Mouse (Mus musculus) left cerebral cortex, postnatal 4 days (tissue): ENCODE measurements around the gene Mt2. TPM values are rescaled to one million over a fixed set of nuclear protein-coding genes. Genes with fewer than 3 reads are reported as not detected.
A peak's percentile ranks its signal among the peaks of the same experiment; 100 is the strongest.
"Not testable (repeated sequence)": the region's sequence is repeated elsewhere in the genome, so short reads cannot be mapped to it uniquely, and the experiment has no call there.

Source experiments
- DNase-seq: peaks from one replicate; pipeline ENCODE4 v3.0.0-alpha.2; 2022
- intact Hi-C: fragments of 180-260 bp; cut with DNase I; formaldehyde crosslinking; loops from one replicate; pipeline ENCODE4 v1.15.1; 2025
- total RNA-seq, 2 experiments: library from RNA; stranded (reverse); gene quantifications; 2 replicates each; pipeline ENCODE4 v1.2.3; 2021

The Mt2 gene
- 10 to 100 TPM; 48.9 to 50.5 TPM for total RNA-seq

- intact Hi-C loops = no loop called here
- peak; percentile 84 for DNase-seq
Observed at GRCm38 (mm10) chr8:94172075-94172808, at the start of gene Mt2. Gene Mt2, plus strand, starts transcription at chr8:94172664.

GRCm38 (mm10) chr8:94122711-94123468 lies 49.6 kb upstream of the Mt2 start:
- intact Hi-C loops = no loop called here
- DNase-seq = no peak

- no peak for DNase-seq
- intact Hi-C loops = no loop called here
Observed at GRCm38 (mm10) chr8:94127711-94128110, 44.8 kb upstream of the Mt2 start.

- no peak for DNase-seq
- intact Hi-C loops = no loop called here
Observed at GRCm38 (mm10) chr8:94129133-94129789, 43.2 kb upstream of the Mt2 start.

- no peak for DNase-seq
- intact Hi-C loops = no loop called here
Observed at GRCm38 (mm10) chr8:94130126-94130525, 42.3 kb upstream of the Mt2 start.

GRCm38 (mm10) chr8:94132096-94132495 lies 40.4 kb upstream of the Mt2 start:
- intact Hi-C loops = no loop called here
- DNase-seq = no peak

- intact Hi-C loops, DNase-seq: not testable (repeated sequence)
Observed at GRCm38 (mm10) chr8:94134601-94135000, 37.9 kb upstream of the Mt2 start.

GRCm38 (mm10) chr8:94135556-94135955 lies 36.9 kb upstream of the Mt2 start:
- intact Hi-C loops = no loop called here
- DNase-seq = no peak

GRCm38 (mm10) chr8:94136192-94136591 lies 36.3 kb upstream of the Mt2 start:
- intact Hi-C loops = no loop called here
- DNase-seq = no peak

- intact Hi-C loops = no loop called here
- no peak for DNase-seq
Observed at GRCm38 (mm10) chr8:94136933-94137332, 35.5 kb upstream of the Mt2 start, which contains the start of gene Mt4. Gene Mt4, plus strand, starts transcription at chr8:94137197.

- DNase-seq = no peak
Observed at GRCm38 (mm10) chr8:94140266-94140795, 32.1 kb upstream of the Mt2 start.

GRCm38 (mm10) chr8:94148236-94148635 lies 24.2 kb upstream of the Mt2 start:
- intact Hi-C loops = no loop called here

More at GRCm38 (mm10) chr8:94140266-94140795, 32.1 kb upstream of the Mt2 start:
- intact Hi-C loops = no loop called here

GRCm38 (mm10) chr8:94150925-94151324 lies 21.5 kb upstream of the Mt2 start:
- no peak for DNase-seq
- intact Hi-C loops = loop anchor here (1.0 kb wide), 1 partner anchor 47 kb away; no protein-coding TSS in a partner anchor

More at GRCm38 (mm10) chr8:94148236-94148635, 24.2 kb upstream of the Mt2 start:
- DNase-seq = no peak

- peak; percentile 82 for DNase-seq
- intact Hi-C loops = no loop called here
Observed at GRCm38 (mm10) chr8:94152513-94153300, 19.8 kb upstream of the Mt2 start, which contains the start of gene Mt3. Gene Mt3, plus strand, starts transcription at chr8:94152607.

GRCm38 (mm10) chr8:94153451-94153850 lies 19.0 kb upstream of the Mt2 start:
- intact Hi-C loops = no loop called here
- no peak for DNase-seq

GRCm38 (mm10) chr8:94154537-94154936 lies 17.9 kb upstream of the Mt2 start:
- DNase-seq = peak; percentile 10
- intact Hi-C loops = no loop called here

GRCm38 (mm10) chr8:94156092-94156491 lies 16.4 kb upstream of the Mt2 start:
- intact Hi-C loops = no loop called here
- DNase-seq = no peak

- DNase-seq, intact Hi-C loops: not testable (repeated sequence)
Observed at GRCm38 (mm10) chr8:94165772-94166171, 6.7 kb upstream of the Mt2 start.

GRCm38 (mm10) chr8:94167244-94167643 lies 5.2 kb upstream of the Mt2 start:
- peak; percentile 89 for DNase-seq
- intact Hi-C loops = no loop called here

- no peak for DNase-seq
- intact Hi-C loops = no loop called here
Observed at GRCm38 (mm10) chr8:94169547-94169946, 2.9 kb upstream of the Mt2 start.
